Mouse (Mus musculus): ENCODE measurements at regions not wholly inside any gene's neighbourhood (a gene's known extent, or its start where the extent isn't known, plus 50 kb on each side); places are given as distances from the start of the nearest gene placed in this dataset.

DNA sequence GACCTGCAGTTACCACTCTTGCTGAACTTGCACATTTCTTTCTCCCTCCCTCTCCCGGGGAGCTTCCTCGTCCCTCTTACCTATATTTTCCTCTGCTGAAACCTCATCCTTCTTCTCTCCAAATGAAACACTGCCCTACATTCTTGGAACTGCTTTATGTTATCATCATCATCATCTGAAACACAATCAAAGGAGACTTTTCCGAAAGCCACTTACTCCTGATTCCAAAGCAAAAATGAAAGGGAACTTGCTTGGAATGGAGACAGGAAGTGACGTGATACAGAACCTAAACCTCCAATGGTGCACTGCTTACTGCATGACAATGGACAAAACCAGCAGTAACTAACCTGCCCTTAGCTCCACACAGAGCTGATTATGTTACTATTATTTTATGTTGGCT is 287.2 kb upstream of the Btbd3 start:
- DNase-seq, result no peak

DNA sequence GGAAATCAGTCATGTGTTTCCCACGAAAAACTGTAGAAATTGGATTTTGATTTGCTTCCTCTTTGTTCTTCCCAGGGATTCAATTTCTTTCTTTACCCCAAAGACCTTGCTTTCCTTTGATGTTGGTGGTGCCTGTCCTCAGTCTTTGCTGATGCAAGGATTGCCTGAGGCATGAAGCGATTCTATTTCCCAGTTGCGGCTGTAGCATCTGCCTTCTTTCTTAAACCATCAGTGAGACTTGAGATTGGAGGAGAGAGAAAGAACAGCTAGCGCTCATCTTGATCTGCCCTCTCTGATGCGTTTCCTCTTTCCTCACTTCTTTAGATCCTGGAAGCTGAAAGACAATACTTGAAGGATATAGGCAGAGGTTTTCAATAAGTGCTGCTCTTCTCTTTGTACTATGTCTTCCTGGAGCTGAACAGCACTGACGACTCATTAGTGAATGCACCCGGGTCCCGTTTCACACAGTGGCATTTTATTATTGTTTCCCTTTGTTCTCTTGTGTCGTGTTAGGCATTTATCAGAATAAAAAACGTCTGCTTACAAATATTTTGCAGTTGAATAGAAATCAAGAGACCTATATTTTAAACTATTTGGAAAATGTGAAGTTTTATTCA is 289.8 kb upstream of the Btbd3 start:
- no peak for DNase-seq

DNA sequence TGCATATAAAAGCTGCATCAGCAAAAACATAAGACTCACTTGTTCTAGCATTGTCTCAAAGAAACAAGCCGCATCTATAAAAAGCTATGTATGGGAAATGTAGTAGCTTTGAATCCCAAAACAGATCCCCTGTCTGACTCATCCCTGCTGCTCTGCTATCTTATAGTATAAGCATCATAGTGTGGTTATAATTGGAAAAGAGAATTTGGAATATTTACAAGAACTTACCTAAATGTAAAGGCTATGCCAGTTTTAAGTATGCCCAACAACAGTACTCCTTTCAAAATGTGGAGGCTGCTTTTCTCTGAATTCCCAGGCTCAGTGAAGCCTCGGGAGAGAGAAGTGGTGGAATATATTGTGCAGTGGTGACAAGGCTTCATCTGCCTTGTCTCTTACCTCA is 301.5 kb upstream of the Btbd3 start:
- DNase-seq, result no peak

DNA sequence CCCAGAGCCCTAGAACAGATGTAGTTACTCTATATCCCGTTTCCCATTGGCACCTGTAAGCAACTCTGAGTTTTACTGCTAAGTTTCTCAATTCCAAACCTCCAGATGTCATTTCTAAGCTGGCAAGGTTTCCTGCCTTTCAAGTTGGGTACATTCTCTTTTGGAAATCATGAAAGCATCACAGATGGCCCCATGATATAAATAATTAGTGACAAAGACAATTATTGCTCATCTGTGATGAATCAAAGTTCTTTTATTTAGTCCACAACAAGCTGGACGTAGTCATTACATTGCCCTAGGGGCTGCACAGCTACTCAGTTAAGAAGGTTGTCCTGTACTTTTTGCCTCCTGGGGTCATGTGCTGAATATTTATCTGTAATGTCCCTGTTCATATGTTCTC is 303.2 kb upstream of the Btbd3 start:
- no peak for DNase-seq

DNA sequence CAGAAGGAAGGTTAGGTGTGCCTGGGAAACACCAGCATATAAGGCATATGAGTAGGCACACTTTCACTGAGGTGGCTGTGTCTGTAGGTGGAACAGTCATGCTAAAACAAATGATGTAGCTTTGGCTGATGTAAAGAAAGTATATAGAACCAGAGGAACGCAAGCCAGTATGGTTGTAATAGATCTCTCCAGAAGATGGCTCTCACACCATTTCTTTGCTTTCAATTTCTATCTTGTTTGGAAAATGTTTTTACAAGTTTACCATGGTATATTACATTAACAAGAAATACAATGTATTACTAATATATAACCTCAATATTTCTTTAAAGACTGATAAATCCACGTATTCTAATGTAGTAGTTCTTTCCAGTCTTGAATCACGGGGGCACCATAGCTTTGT is 304.4 kb upstream of the Btbd3 start:
- DNase-seq, result no peak

DNA sequence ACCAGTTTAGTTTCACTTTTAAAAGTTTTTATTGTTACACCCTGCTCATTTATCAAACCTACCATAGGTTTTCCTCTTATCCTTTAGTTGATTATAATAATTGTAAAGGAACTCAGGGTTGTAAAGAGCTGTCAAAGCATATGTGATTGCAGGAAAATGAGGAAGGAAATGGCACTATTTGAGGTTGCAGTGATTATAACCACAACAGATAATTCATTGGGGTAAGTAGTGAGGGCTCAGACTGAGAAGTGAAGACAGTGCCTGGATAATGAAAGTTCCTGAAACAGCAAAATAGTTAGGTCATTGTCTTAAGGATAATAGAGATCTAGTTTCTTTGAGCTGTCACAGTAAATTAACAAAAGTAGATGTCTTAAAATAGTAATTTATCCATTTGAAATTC is 305.4 kb upstream of the Btbd3 start:
- no peak for DNase-seq

DNA sequence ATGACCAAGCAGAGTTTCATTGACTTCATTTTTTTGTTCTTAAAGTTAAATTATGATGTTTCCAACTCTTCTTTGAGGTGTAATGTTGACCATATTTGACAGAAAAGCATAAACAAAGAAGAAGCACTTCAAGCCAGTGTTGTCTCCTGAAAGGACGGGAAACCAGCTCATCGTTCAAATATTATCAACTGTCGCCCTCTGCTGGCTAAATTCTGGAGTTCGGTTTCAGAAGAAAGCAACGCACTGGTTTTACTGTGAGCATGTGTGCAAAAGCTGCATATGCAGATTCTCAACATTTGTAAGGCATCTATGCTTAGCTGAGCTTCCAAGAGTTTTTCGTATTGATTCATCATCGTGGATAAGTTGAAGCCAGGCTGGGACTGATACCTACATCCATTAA is 313.6 kb upstream of the Btbd3 start:
- DNase-seq, result peak; percentile 87

DNA sequence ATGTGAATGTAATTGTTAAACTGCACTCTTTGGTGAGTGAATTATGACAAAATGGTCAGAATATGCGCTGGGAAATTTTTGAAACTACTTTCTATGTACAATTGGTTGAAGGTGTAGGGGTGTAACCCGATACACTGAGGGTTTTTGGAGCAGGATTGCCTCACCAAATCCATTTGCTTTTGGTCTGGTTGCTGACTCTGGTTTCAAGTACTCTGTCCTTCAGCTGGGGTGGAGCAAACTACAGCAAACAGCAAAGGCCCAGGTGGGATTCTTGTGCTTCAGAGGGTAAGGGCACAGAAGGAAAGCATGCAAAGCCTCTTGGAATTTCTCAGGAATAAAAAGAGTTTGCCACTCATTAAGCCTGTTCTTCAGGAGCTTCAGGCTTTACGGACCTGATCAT is 316.8 kb upstream of the Btbd3 start:
- no peak for DNase-seq

DNA sequence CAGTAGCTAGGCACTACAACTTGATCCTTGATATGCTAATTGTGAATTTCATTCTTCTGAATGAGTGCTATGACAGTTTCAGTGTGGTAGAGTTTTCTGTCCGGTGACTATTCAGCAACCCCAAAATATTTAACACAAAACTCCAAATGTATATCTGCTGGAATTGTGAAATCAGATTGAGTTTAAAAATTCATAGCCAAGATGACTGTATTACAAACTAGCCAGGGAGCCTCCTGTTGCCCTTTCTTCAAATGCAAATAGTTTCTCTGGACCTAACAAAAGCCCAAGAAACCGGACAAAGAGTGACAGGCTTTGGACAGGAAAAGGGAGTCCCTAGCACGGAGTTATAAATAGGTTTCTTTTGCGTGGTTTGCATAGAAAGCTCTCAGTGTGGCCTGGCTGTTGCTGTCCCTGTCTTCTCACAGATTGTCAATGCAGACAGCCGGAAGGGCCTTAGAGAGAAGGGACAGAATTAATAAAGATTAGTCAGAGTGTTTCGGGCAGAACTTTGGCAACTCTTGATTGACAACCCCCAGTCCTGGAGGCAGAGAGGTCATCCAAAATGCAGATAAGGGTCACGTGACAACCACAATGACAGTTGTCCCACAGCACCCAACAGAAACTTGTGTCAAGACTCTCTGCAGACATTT is 317.4 kb upstream of the Btbd3 start:
- DNase-seq, result no peak

DNA sequence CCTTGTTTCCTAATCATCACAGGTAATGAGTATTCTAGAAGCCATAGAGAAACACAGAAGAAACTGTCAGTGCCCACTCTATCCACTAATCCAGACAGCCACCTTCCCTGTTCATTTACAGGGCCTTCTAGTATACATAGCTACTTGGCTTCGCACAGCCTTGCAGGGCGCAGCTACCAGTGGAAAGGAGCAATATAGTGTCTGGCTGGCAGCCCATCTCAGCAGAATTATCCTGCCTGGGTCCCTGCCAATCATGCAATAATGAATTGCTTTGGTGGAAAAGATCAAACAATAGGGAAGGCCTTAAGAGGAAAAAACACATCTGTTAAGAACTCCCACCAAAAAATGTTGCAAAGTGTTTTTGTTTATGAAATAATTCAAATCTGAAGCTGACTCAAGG is 319.8 kb upstream of the Btbd3 start:
- peak; percentile 35 for DNase-seq

DNA sequence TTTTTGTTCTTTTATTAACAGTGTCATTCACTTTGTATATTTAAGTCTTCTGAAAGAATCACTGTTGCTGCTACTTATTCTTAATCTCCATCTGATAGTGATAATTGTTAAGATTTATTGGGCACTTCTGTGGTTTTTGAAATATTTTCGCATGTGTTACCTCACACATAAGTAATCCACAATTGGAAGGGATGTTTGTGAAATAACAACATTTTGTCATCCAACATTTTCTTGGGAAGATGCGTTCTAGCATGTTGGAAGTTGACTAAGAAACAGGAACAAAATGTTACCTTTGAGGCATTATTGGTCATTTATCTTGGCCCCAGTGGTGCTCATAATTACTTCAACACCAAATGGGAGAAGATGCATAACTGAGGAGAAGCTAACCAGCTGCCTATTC is 323.4 kb upstream of the Btbd3 start:
- no peak for DNase-seq

DNA sequence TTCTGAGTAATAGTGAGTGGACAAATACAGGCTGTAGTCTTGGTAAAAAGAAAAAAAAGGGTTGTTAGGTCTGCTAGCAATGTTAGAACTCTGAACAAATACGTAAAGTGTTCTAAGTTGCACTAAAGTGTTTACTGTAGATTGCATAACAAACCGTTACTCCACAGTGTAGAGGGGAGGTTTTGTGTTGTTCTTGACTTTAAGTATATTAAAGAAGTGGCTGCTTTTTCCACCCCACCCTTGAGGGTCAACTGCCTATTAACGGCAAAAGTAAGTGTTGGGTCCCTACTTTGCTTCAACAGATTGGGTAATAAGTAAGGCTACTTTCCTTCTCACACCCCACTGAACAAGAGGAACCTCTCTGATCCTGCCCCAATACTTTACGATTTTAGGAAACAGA is 323.9 kb upstream of the Btbd3 start:
- DNase-seq, result peak; percentile 7

DNA sequence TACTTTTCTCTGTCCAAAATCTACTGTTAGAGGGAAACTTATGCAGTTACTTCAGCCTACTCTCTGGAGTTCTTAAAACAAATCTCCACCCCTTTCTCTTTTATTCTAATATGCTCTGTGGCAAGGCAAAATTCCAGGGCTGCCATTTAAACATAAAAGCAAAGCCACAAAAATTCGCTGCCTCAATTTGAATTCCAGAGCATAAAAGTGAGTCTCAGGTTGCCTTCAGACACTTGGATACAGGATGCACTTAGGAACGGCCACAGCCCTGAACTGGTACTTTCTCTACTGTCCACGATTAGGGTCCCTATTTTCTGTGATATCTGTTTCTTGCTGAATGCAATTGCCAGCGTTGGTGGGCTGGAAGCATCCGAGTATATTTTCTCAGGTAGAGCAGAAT is 330.9 kb upstream of the Btbd3 start:
- no peak for DNase-seq

DNA sequence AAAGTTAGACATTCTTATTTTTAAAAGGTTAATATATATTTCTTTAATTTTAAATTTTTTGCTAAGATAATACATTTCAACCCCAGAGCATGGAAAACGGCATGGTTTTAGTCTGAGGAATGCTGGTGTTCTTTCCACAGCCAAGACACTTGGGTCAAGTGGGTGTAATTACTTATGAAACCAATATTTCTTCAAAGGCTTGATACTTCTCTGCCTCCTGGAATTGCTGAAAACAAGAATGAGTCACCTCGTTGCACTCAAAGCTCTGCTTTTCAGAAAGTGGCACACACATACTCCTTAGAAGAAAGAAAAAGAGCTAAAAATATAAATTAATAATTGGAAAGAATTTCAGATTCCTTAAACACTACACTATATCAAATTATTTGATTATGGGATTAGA is 331.8 kb upstream of the Btbd3 start:
- DNase-seq, result no peak

DNA sequence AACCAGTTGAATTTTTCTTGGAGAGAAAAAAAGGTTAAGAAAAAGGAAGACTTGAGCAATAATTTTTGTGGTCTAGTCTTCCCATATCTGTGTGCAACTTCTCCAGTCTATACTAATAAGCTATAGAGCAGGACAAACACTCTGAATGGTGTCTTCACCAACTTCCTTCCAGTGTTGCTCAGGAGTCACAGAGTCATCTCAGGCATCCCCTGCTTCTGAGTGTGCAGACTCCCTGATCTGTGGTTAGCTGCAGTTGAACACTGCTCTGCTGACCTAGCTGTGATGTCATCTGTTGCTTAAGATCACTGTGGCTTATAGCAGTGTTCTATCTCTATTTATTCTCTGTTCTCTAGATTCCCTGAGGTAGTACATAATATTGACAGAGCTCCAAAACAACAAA is 357.9 kb upstream of the Btbd3 start:
- no peak for DNase-seq

DNA sequence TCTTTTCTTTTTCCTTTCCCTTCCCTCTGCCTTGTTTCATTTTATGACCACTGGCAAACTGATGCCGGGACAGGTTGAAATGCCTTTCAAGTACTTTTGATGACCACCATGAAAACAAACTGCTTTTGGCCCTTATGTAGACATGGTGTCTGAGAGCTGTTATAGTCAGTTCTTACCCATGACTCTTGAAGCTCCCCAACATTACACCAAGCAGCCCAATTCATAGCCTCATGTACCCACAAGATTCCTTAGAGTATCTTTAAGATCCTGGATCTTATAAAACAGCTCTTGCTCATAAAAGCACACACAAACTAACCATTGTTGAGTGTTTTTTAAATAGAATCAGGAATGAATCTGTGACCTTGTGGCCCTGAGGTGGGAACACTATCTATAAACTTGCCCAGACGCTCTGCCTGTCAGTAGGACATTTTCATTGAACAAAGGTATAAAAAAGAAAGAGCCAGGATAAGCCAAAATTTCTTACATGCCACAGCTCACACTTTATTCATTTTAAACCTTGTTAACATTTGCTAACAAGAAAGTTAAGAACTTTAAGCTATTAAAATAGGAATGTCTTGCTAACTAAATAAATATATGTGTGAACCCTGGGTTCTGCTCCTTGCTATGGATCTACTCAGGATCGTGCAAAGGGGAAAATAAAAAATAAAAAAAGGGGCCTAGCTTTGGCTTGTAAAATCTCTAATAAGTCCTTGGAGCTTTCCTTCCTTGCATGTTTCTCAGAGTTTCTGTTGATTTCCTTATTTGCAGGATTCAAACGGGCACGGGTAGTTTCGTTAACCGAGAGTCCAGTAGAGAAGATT is 375.9 kb upstream of the Btbd3 start:
- no peak for DNase-seq

DNA sequence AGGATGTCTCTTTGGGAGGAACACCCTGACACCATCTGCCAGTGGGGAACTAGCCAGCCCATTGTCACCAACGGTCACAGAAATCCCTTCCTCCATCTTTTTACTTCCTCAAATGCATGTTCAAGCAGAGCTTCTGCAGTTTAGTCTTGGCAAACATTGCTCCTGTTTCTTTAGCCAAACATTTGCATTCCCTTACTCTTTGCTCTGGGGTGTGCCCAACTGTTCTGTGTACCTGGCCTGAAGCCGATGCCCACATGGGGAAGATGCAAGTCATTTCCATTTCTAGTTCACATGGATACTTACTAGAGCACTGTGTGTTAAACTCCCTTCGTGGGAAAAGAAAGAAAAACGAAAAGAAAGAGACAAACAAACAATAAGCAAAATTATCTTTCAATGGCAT is 386.7 kb upstream of the Btbd3 start:
- no peak for DNase-seq

DNA sequence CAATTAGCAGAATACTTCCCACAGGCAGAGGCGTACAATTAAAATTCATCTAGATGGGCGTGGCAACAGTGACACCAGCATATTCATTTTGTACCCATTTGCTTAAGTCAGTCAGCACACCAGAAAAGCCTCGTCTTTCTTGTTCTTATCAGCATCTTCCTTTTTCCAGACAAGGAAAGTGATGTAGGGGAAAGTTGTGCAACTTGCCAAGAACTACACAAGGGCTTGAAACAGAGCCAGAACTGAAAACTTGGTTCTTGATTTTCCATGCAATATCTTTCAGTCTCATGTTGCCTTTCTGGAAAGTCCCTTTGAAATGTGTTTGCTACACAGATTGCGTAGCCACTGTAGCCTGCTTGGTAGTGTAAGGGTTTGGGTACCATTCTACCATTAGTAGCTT is 401.9 kb upstream of the Btbd3 start:
- DNase-seq, result peak; percentile 35

DNA sequence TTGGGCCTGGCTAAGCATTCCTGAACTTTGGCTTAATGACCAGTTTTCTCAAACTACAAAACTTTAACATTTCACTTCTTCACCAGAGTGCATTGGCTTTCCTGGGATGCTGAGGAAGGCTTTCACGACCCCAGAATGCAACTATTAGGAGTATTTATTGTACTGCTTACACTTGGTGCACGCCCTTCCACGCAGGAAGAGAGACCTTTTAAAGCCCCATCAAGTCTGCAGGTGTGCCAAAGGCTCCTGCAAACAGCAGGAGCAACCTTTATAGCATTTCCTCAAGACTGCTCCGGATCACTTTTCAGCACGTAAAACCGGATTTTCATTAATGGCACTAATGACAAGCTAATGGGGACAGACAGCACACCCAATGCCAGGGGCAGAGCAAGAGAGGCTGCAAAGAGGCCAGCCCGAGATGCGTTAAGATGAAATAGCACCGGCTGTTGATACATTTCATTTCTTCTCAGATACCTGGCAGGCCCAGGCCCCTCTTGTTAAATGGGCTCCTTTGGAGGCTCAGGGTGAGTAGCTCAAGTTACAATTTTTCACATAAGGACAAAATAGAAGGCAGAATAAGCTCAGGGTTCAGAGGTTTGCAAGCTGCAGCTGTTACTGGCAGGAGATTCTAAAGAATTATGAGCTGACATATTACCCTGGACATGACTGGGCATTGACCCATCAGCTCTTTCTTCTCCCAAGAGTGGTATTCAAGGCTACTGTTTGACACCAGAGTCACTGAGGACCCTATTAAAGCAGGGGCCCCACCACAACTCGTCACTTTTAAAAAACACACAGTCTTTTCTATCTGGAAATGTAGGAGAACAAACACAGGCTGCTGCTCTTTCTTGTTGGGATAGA is 402.7 kb upstream of the Btbd3 start:
- no peak for DNase-seq

DNA sequence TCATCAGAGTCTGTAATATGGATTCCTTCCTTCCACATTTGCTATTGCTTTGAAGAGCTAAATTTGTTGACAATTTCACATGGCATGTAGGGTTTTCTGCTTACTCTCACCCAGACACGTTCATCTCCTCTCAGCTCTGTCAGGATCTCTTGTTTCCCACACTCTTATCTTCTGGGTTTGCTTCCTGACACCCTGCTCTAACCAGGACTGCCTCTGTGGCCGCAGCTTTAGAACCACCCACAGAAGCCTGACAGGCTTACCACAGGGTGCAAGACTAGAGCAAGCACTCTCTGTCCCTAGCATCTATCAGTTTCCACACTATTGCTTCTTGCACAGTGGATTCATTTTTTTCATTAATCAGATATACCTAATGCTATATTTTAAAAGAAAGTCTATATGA is 408.5 kb upstream of the Btbd3 start:
- no peak for DNase-seq

DNA sequence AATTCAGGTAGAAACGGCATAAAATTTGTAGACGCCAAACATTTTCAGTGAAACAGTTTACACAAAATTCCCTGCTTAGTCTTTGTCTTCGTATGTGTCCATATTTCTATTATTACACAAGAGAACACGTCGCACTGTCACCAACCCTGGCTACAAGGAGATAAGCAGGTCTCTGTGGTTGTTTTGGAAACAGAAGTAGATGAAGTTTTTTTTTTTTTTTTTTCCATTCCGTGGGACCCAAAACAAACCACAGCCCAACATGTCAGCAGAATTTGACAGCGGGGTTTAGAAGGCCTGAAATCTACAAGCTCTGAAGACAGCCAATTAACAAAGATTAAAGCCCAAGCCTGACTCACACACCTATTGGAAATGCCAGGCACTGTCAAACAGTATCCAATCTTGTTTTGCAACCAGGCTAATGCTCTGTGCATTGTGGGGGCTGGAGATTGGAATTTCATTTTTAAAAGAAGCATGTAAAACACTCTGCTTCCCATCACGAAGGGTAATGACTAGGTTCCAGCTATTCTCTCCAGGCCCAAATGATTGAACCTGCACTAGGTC is 428.5 kb upstream of the Btbd3 start:
- no peak for DNase-seq

DNA sequence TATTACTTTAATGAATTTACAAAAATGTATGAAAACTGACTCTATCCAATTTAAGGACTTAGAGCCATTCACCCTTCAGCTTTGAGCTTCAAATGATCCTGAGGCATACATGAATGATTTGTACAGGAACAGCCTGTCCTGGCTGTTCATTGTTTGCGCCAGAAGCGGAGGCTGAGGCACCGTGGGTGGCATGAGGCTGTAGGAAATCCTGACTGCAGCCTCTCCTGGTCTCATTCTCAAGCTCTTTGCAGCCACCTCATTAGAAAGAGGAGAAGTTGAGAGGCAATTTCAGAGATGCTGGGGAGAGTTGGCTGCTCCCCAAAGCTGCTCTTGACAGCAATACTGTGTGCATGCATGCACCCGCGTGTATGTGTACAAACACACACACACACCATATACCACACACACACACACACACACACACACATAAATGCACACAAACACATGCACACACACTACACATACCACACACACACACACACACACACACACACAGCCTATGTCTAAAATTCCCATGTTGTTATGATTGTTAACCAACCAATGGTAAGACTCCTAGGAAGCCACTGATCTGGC is 434.9 kb upstream of the Btbd3 start:
- peak; percentile 5 for DNase-seq

DNA sequence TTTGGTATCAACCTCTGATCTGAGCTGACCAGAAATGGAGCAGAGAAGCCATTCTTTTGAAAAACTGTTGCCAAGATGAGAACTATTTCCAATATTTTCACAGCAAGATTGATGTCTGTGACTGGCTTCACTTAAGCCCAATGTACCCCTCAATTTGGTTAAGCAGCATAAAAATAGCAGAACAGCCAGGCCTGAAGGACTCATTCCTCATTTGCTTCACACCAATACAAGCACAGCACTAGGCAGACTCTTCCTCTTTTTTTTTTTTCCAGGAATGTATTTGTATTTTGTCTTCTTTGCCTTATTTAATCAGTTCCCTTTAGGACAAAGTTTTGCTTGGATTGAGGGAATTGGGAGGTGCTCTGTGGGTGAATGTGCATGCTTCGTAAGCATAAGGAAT is 441.4 kb upstream of the Btbd3 start:
- no peak for DNase-seq

All from lung, postnatal 10 days (tissue).